Mouse (Mus musculus) liver, embryonic 18 days (tissue): ENCODE measurements around the gene Mrpl44. TPM values are rescaled to one million over a fixed set of nuclear protein-coding genes. Genes with fewer than 3 reads are reported as not detected.

Experiments used
- polyA plus RNA-seq: library from polyadenylated mRNA; depleted of rRNA; stranded (reverse); fragments of >200 nt; gene quantifications from 2 replicates; pipeline ENCODE4 v1.2.3, GENCODE M21; 2012; rRNA removed

Gene Mrpl44
- polyA plus RNA-seq = 10.4 and 10.9 TPM in 2 replicates

GRCm38 (mm10) chr1:79775927-79776458 is at the start of gene Mrpl44, which contains the start of gene Wdfy1:
Gene Mrpl44 (plus strand): TSS chr1:79776018.
Gene Wdfy1 (minus strand): TSS chr1:79776143.

Other genes with a start within 250 kb of the Mrpl44 start
- gene Ap1s3, start 104.0 kb upstream of the Mrpl44 start, polyA plus RNA-seq = 1.8 and 2.7 TPM in 2 replicates
- gene Wdfy1, start 125 bp downstream of the Mrpl44 start, polyA plus RNA-seq = 7.4 and 7.6 TPM in 2 replicates
- 3.7 and 3.8 TPM in 2 replicates for gene Serpine2, start 85.2 kb downstream of the Mrpl44 start, polyA plus RNA-seq